Mouse (Mus musculus): Measurements from ENCODE around the gene Capzb. TPM values are rescaled to one million over a fixed set of nuclear protein-coding genes. Genes with fewer than 3 reads are reported as not detected.

The Capzb gene
- total and polyA plus RNA-seq, 3 experiments: 103 to 354 TPM; not detected in 1

DNA sequence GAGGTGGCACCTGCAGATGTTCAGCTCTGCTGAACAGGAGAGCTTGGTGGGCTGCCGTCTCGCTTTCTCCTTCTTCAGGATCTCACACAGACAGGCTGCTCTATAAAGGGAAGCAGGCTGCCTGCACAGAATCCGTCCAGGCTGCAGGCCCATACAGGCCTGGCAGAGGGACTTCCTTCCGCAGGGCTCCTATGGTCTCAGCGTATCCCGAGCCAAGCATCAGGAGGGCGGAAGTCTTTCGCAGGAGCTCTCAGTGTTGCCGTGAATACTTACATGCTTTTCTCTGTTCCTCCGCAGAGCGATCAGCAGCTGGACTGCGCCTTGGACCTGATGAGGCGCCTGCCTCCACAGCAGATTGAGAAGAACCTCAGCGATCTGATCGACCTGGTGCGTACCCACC is 45.9 kb downstream of the Capzb start:
- Histone ChIP-seq H3K36me3 (ENCODE audit: control insufficient read depth in 1 of 2, insufficient read depth in 2 of 2, low read length in 2 of 2) (peaks cover 3 to 18% of the 10 kb centered on the region in 2 experiments; a peak in 3 of 4 replicates), H3K27me3 (ENCODE audit: control insufficient read depth in 1 of 2, insufficient read depth in 2 of 2, low read length in 2 of 2) (no peaks in the 10 kb centered on the region), H3K27ac (ENCODE audit: control insufficient read depth, low read depth, low read length) (no peak overlapping the region), H3K4me1 (ENCODE audit: control insufficient read depth in 1 of 2, insufficient read depth in 2 of 2, low read length in 2 of 2) (no peaks in the 10 kb centered on the region; a peak in 1 of 4 replicates), H3K79me2 (ENCODE audit: control insufficient read depth, insufficient read depth, low read length, poor library complexity) (peaks cover 12% of the 10 kb centered on the region; the same call in 1 of the 2 replicates), H3K9me3 (replicated peaks; ENCODE audit: insufficient read depth, low read length) (no peaks in the 10 kb centered on the region), H3K9ac (ENCODE audit: control insufficient read depth, low read depth, low read length, poor library complexity, severe bottlenecking) (no peak overlapping the region), H3K4me3 (ENCODE audit: control insufficient read depth in 1 of 2, insufficient read depth in 1 of 2, low read depth in 2 of 2, low read length in 2 of 2) (no peak overlapping the region)
- no peak for TF ChIP-seq USF1 (IDR thresholded peaks at IDR 0.05; ENCODE audit: low read depth, low read length)
- TF ChIP-seq UBTF (IDR thresholded peaks at IDR 0.05; ENCODE audit: borderline replicate concordance, insufficient read depth, low read depth, low read length): no peak
- TF ChIP-seq ZNF384 (IDR thresholded peaks at IDR 0.05; ENCODE audit: low read depth, low read length): no peak
- TF ChIP-seq GATA1 (IDR thresholded peaks at IDR 0.05; ENCODE audit: low read depth, low read length): no peak
- TF ChIP-seq ELF1 (IDR thresholded peaks at IDR 0.05; ENCODE audit: low read depth, low read length): no peak
- TF ChIP-seq USF2 (IDR thresholded peaks at IDR 0.05; ENCODE audit: borderline replicate concordance in 1 of 2, insufficient read depth in 1 of 2, low read depth in 1 of 2, low read length in 2 of 2): no peak
- TF ChIP-seq MYB (IDR thresholded peaks at IDR 0.05; ENCODE audit: low read depth, low read length): no peak
- TF ChIP-seq MEF2A (IDR thresholded peaks at IDR 0.05; ENCODE audit: extremely low read depth, insufficient replicate concordance, low read depth, low read length, poor library complexity, severe bottlenecking): no peak
- no peak for TF ChIP-seq ETS1 (IDR thresholded peaks at IDR 0.05; ENCODE audit: low read depth, low read length)
- TF ChIP-seq E2F4 (IDR thresholded peaks at IDR 0.05; ENCODE audit: borderline replicate concordance, low read depth, low read length): no peak
- no peak for TF ChIP-seq CTCF (IDR thresholded peaks at IDR 0.05 in 2 of 3, conservative IDR thresholded peaks at IDR 0.05 in 1 of 3; ENCODE audit: control insufficient read depth in 1 of 3, insufficient read depth in 1 of 3, low read depth in 2 of 3, low read length in 3 of 3, poor library complexity in 1 of 3, severe bottlenecking in 1 of 3)
- TF ChIP-seq HCFC1 (IDR thresholded peaks at IDR 0.05; ENCODE audit: low read depth, low read length): no peak
- no peak for TF ChIP-seq RCOR1 (IDR thresholded peaks at IDR 0.05; ENCODE audit: low read depth, low read length)
- no peak for TF ChIP-seq MYC (IDR thresholded peaks at IDR 0.05; ENCODE audit: low read depth, low read length)
- DNase-seq (ENCODE audit: low read depth, low spot score): no peak

DNA sequence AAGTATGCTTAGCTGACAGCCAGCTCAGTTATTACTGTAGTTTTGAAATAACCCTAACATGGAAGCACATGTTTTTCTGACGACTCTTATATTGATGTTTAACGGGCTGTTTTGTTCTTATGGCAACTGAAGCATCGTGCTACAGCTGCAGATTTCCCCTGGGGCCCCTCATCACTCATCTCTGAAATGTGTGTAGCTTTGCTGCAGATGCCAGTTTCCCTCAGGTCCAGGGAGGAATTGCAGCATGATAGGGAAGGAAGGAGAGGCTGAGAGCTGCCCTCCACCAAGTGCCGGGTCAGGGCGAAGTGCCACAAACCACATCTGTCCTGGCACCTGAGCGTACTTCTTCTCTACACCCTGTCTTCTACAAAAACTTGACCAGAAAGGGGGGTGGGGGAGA is 47.6 kb downstream of the Capzb start:
- Histone ChIP-seq H3K27ac (ENCODE audit: control insufficient read depth, low read depth, low read length) (no peak overlapping the region), H3K9ac (ENCODE audit: control insufficient read depth, low read depth, low read length, poor library complexity, severe bottlenecking) (no peak overlapping the region), H3K9me3 (replicated peaks; ENCODE audit: insufficient read depth, low read length) (no peaks in the 10 kb centered on the region), H3K27me3 (ENCODE audit: control insufficient read depth in 1 of 2, insufficient read depth in 2 of 2, low read length in 2 of 2) (no peaks in the 10 kb centered on the region), H3K36me3 (ENCODE audit: control insufficient read depth in 1 of 2, insufficient read depth in 2 of 2, low read length in 2 of 2) (peaks cover 3 to 20% of the 10 kb centered on the region in 2 experiments; a peak in 3 of 4 replicates), H3K4me1 (ENCODE audit: control insufficient read depth in 1 of 2, insufficient read depth in 2 of 2, low read length in 2 of 2) (no peaks in the 10 kb centered on the region; a peak in 1 of 4 replicates), H3K4me3 (ENCODE audit: control insufficient read depth in 1 of 2, insufficient read depth in 1 of 2, low read depth in 2 of 2, low read length in 2 of 2) (no peak overlapping the region), H3K79me2 (ENCODE audit: control insufficient read depth, insufficient read depth, low read length, poor library complexity) (peaks cover 9% of the 10 kb centered on the region; the same call in 1 of the 2 replicates)
- TF ChIP-seq MYB (IDR thresholded peaks at IDR 0.05; ENCODE audit: low read depth, low read length): no peak
- no peak for TF ChIP-seq ETS1 (IDR thresholded peaks at IDR 0.05; ENCODE audit: low read depth, low read length)
- no peak for TF ChIP-seq BHLHE40 (IDR thresholded peaks at IDR 0.05; ENCODE audit: borderline replicate concordance, low read depth, low read length)
- TF ChIP-seq POLR2AphosphoS2 (IDR thresholded peaks at IDR 0.05; ENCODE audit: low read length): no peak
- no peak for TF ChIP-seq EP300 (IDR thresholded peaks at IDR 0.05; ENCODE audit: low read depth in 1 of 2, low read length in 2 of 2)
- TF ChIP-seq POLR2AphosphoS5 (IDR thresholded peaks at IDR 0.05; ENCODE audit: borderline replicate concordance, low read depth, low read length): no peak
- no peak for TF ChIP-seq MAFK (IDR thresholded peaks at IDR 0.05; ENCODE audit: borderline replicate concordance, low read depth, low read length)
- TF ChIP-seq HCFC1 (IDR thresholded peaks at IDR 0.05; ENCODE audit: low read depth, low read length): no peak
- TF ChIP-seq GATA1 (IDR thresholded peaks at IDR 0.05; ENCODE audit: low read depth, low read length): no peak
- TF ChIP-seq RAD21 (IDR thresholded peaks at IDR 0.05; ENCODE audit: low read depth, low read length): no peak
- no peak for TF ChIP-seq CHD2 (IDR thresholded peaks at IDR 0.05; ENCODE audit: low read length)
- TF ChIP-seq RCOR1 (IDR thresholded peaks at IDR 0.05; ENCODE audit: low read depth, low read length): no peak
- TF ChIP-seq MYC (IDR thresholded peaks at IDR 0.05; ENCODE audit: low read depth, low read length): no peak
- no peak for TF ChIP-seq NRF1 (IDR thresholded peaks at IDR 0.05; ENCODE audit: insufficient read depth, low read depth, low read length, poor library complexity, severe bottlenecking)
- no peak for TF ChIP-seq ZKSCAN1 (IDR thresholded peaks at IDR 0.05; ENCODE audit: low read depth, low read length)
- TF ChIP-seq CHD1 (IDR thresholded peaks at IDR 0.05; ENCODE audit: low read depth, low read length): no peak
- TF ChIP-seq SIN3A (IDR thresholded peaks at IDR 0.05; ENCODE audit: low read length): no peak
- no peak for TF ChIP-seq POLR2A (IDR thresholded peaks at IDR 0.05; ENCODE audit: control insufficient read depth in 1 of 2, insufficient read depth in 1 of 2, low read depth in 1 of 2, low read length in 2 of 2, poor library complexity in 1 of 2)
- no peak for DNase-seq (ENCODE audit: low read depth, low spot score)
